Comparison of ENCODE assay signal across 8 mouse cellular contexts in the genomic region with DNA sequence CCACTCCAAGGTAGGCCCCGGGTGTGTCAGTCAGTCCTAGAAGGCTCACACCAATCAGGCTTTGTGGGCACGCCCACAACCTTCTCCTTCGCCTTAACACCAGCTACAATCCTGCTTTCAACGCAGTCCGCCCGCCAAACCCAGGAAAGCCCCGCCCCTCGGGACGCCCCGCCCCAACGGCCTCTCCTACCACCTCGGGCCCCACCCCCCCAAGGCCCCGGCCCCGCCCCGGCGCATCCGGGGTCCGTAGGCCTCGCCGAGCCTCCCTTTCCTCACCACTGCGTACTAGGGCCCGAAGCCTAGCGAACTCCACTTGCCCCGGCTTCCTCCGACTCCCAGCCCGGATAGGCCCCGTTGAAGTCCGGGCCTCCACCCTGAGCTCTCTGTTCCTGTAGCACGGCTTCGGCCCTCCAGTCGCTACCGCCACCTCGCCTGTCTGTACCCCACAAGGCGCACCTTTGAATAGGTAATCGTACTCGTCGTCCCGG. TPM values are rescaled to one million over a fixed set of nuclear protein-coding genes. Genes with fewer than 3 reads are reported as not detected.
DNase-seq lines count a peak whose midpoint lies in the region; ATAC-seq and TF ChIP-seq lines count a peak whose summit lies in the region.

No protein-coding gene starts in this region.

- peak overlapping the region; percentile 77 for H3K4me2 ChIP-seq in kidney, embryonic 15.5 days
- peak overlapping the region; percentile 59 for H3K4me2 ChIP-seq in limb, embryonic 15.5 days
- H3K4me2 ChIP-seq in midbrain, postnatal 0 days (ENCODE audit: low read depth, low read length, poor library complexity, severe bottlenecking): peak overlapping the region; percentile 53

- no peak for TF ChIP-seq POLR2A in bone marrow macrophage, adult 2 months (IDR thresholded peaks at IDR 0.05; ENCODE audit: borderline replicate concordance, low read depth, low read length)
- TF ChIP-seq POLR2A in embryonic fibroblast, embryonic 13.5 days (IDR thresholded peaks at IDR 0.05; ENCODE audit: low read depth, low read length): peak; percentile 63; the same call in 1 of the 2 replicates

- H3K36me3 ChIP-seq in heart, embryonic 10.5 days: peaks cover 11% of the 10 kb centered on the region
- peaks cover 7% of the 10 kb centered on the region; the same call in 1 of the 2 replicates for H3K36me3 ChIP-seq in kidney, embryonic 15.5 days
- H3K36me3 ChIP-seq in limb, embryonic 15.5 days: peaks cover 8% of the 10 kb centered on the region; the same call in 1 of the 2 replicates
- H3K36me3 ChIP-seq in midbrain, postnatal 0 days (ENCODE audit: insufficient read depth, low read length): no peaks in the 10 kb centered on the region

- no peak for TF ChIP-seq CTCF in bone marrow macrophage, adult 2 months (IDR thresholded peaks at IDR 0.05; ENCODE audit: low read depth, low read length)
- TF ChIP-seq CTCF in embryonic fibroblast, embryonic 13.5 days (IDR thresholded peaks at IDR 0.05; ENCODE audit: borderline replicate concordance, insufficient read depth, low read length): no peak
- TF ChIP-seq CTCF in midbrain, postnatal 0 days (IDR thresholded peaks at IDR 0.05): no peak

- DNase-seq in B cell, adult 2 months: peak; percentile 90
- peak; percentile 98 for DNase-seq in heart, embryonic 10.5 days (ENCODE audit: low spot score)
- peak; percentile 81 for DNase-seq in midbrain, postnatal 0 days (ENCODE audit: low spot score)
- peak; percentile 99 for DNase-seq in spleen, postnatal 10 days (ENCODE audit: low spot score in 2 of 2)

- ATAC-seq in kidney, embryonic 15.5 days (replicated peaks; ENCODE audit: low FRiP score): peak; percentile 87
- peak; percentile 85 for ATAC-seq in limb, embryonic 15.5 days (ENCODE audit: insufficient number of reproducible peaks, low FRiP score, low TSS enrichment, low read depth)
- ATAC-seq in midbrain, postnatal 0 days (ENCODE audit: low FRiP score): peak; percentile 76

- WGBS in heart, embryonic 10.5 days: under 1% methylated on average over 37 of the region's 38 CpGs
- under 1% methylated on average over 38 of the region's 38 CpGs for WGBS in kidney, embryonic 15.5 days
- WGBS in limb, embryonic 15.5 days: under 1% methylated on average over 38 of the region's 38 CpGs
- WGBS in midbrain, postnatal 0 days: 1% methylated on average over 31 of the region's 38 CpGs

- peak overlapping the region; percentile 89 for H3K9ac ChIP-seq in kidney, embryonic 15.5 days
- H3K9ac ChIP-seq in limb, embryonic 15.5 days: peak overlapping the region; percentile 92
- H3K9ac ChIP-seq in midbrain, postnatal 0 days (replicated peaks; ENCODE audit: low read length, poor library complexity, severe bottlenecking): peak overlapping the region; percentile 98

- H3K27ac ChIP-seq in bone marrow macrophage, adult 2 months (ENCODE audit: insufficient read depth, low read depth, low read length): peak overlapping the region; percentile 99
- peak overlapping the region; percentile 97 for H3K27ac ChIP-seq in embryonic fibroblast, embryonic 13.5 days (ENCODE audit: insufficient read depth, low read length)
- peak overlapping the region; percentile 97 for H3K27ac ChIP-seq in heart, embryonic 10.5 days
- peak overlapping the region; percentile 98 for H3K27ac ChIP-seq in kidney, embryonic 15.5 days
- peak overlapping the region; percentile 100 for H3K27ac ChIP-seq in limb, embryonic 15.5 days
- H3K27ac ChIP-seq in midbrain, postnatal 0 days (ENCODE audit: low read depth, low read length): peak overlapping the region; percentile 100

- peaks cover 28% of the 10 kb centered on the region for H3K4me1 ChIP-seq in bone marrow macrophage, adult 2 months (ENCODE audit: control insufficient read depth, insufficient read depth, low read length)
- 0 out of 2 replicates have a peak, but pooled peaks cover 3% of the 10 kb centered on the region for H3K4me1 ChIP-seq in embryonic fibroblast, embryonic 13.5 days (ENCODE audit: control insufficient read depth, insufficient read depth, low read length)
- peaks cover 41% of the 10 kb centered on the region for H3K4me1 ChIP-seq in heart, embryonic 10.5 days
- peaks cover 46% of the 10 kb centered on the region for H3K4me1 ChIP-seq in kidney, embryonic 15.5 days
- H3K4me1 ChIP-seq in limb, embryonic 15.5 days: peaks cover 43% of the 10 kb centered on the region
- peaks cover 25% of the 10 kb centered on the region for H3K4me1 ChIP-seq in midbrain, postnatal 0 days (ENCODE audit: insufficient read depth, low read length)

- no peaks in the 10 kb centered on the region for H3K9me3 ChIP-seq in heart, embryonic 10.5 days
- H3K9me3 ChIP-seq in kidney, embryonic 15.5 days (replicated peaks): no peaks in the 10 kb centered on the region
- no peaks in the 10 kb centered on the region for H3K9me3 ChIP-seq in limb, embryonic 15.5 days
- no peaks in the 10 kb centered on the region for H3K9me3 ChIP-seq in midbrain, postnatal 0 days (ENCODE audit: low read length)

- H3K4me3 ChIP-seq in bone marrow macrophage, adult 2 months (ENCODE audit: insufficient read depth, low read length): peak overlapping the region; percentile 90
- peak overlapping the region; percentile 72 for H3K4me3 ChIP-seq in embryonic fibroblast, embryonic 13.5 days (ENCODE audit: insufficient read depth, low read length)
- peak overlapping the region; percentile 77 for H3K4me3 ChIP-seq in heart, embryonic 10.5 days
- H3K4me3 ChIP-seq in kidney, embryonic 15.5 days (replicated peaks): peak overlapping the region; percentile 60
- H3K4me3 ChIP-seq in limb, embryonic 15.5 days: peak overlapping the region; percentile 78
- H3K4me3 ChIP-seq in midbrain, postnatal 0 days (ENCODE audit: low read depth, low read length): peak overlapping the region; percentile 85

- H3K27me3 ChIP-seq in heart, embryonic 10.5 days (ENCODE audit: insufficient read depth, poor library complexity, severe bottlenecking): no peaks in the 10 kb centered on the region
- no peaks in the 10 kb centered on the region for H3K27me3 ChIP-seq in kidney, embryonic 15.5 days
- H3K27me3 ChIP-seq in limb, embryonic 15.5 days: no peaks in the 10 kb centered on the region
- no peaks in the 10 kb centered on the region for H3K27me3 ChIP-seq in midbrain, postnatal 0 days (ENCODE audit: insufficient read depth, low read length)

RNA-seq across cellular contexts. Expression of gene Rab11b, which starts 0.5 kb away (rescaled TPM):
- polyA plus RNA-seq in bone marrow macrophage, adult 2 months (2012; ENCODE audit: insufficient read depth, insufficient read length, missing spikeins): 128 TPM in 2 replicates
- 78.2 and 87.3 TPM in 2 replicates for polyA plus RNA-seq in embryonic fibroblast, embryonic 13.5 days (2011; ENCODE audit: insufficient read length, low read depth, missing spikeins)
- 316 and 329 TPM in 2 replicates for polyA plus RNA-seq in heart, embryonic 10.5 days (2016; fragmentation: Nextera tagmentation; extraction: Ambion mirVana)
- polyA plus RNA-seq in kidney, embryonic 15.5 days (2015; fragmentation: Nextera tagmentation; extraction: Ambion mirVana): 275 and 342 TPM in 2 replicates
- polyA plus RNA-seq in limb, embryonic 15.5 days (2015; fragmentation: Nextera tagmentation; extraction: Ambion mirVana): 257 and 267 TPM in 2 replicates
- 120 and 158 TPM in 2 replicates for total RNA-seq in midbrain, postnatal 0 days (2014; rRNA removed)
- polyA plus RNA-seq in midbrain, postnatal 0 days (2015; fragmentation: Nextera tagmentation; extraction: Ambion mirVana): 607 and 619 TPM in 2 replicates

RNA-seq across cellular contexts. Expression of gene Angptl4, which starts 21.8 kb away (rescaled TPM):
- 8.4 and 11.0 TPM in 2 replicates for polyA plus RNA-seq in bone marrow macrophage, adult 2 months (2012; ENCODE audit: insufficient read depth, insufficient read length, missing spikeins)
- 9.1 and 11.7 TPM in 2 replicates for polyA plus RNA-seq in embryonic fibroblast, embryonic 13.5 days (2011; ENCODE audit: insufficient read length, low read depth, missing spikeins)
- 7.4 and 19.8 TPM in 2 replicates for polyA plus RNA-seq in heart, embryonic 10.5 days (2016; fragmentation: Nextera tagmentation; extraction: Ambion mirVana)
- polyA plus RNA-seq in kidney, embryonic 15.5 days (2015; fragmentation: Nextera tagmentation; extraction: Ambion mirVana): 21.5 and 27.9 TPM in 2 replicates
- 53.1 and 62.9 TPM in 2 replicates for polyA plus RNA-seq in limb, embryonic 15.5 days (2015; fragmentation: Nextera tagmentation; extraction: Ambion mirVana)
- total RNA-seq in midbrain, postnatal 0 days (2014; rRNA removed): 21.4 and 22.5 TPM in 2 replicates
- 27.5 and 33.5 TPM in 2 replicates for polyA plus RNA-seq in midbrain, postnatal 0 days (2015; fragmentation: Nextera tagmentation; extraction: Ambion mirVana)

RNA-seq across cellular contexts. Expression of gene March2, which starts 41.3 kb away (rescaled TPM):
- 61.3 and 62.9 TPM in 2 replicates for polyA plus RNA-seq in bone marrow macrophage, adult 2 months (2012; ENCODE audit: insufficient read depth, insufficient read length, missing spikeins)
- polyA plus RNA-seq in embryonic fibroblast, embryonic 13.5 days (2011; ENCODE audit: insufficient read length, low read depth, missing spikeins): 28.8 and 30.4 TPM in 2 replicates
- polyA plus RNA-seq in heart, embryonic 10.5 days (2016; fragmentation: Nextera tagmentation; extraction: Ambion mirVana): 65.8 and 73.1 TPM in 2 replicates
- 50.9 and 57.5 TPM in 2 replicates for polyA plus RNA-seq in kidney, embryonic 15.5 days (2015; fragmentation: Nextera tagmentation; extraction: Ambion mirVana)
- polyA plus RNA-seq in limb, embryonic 15.5 days (2015; fragmentation: Nextera tagmentation; extraction: Ambion mirVana): 62.6 and 65.6 TPM in 2 replicates
- total RNA-seq in midbrain, postnatal 0 days (2014; rRNA removed): 90.1 and 100 TPM in 2 replicates
- 65.2 and 65.9 TPM in 2 replicates for polyA plus RNA-seq in midbrain, postnatal 0 days (2015; fragmentation: Nextera tagmentation; extraction: Ambion mirVana)

RNA-seq across cellular contexts. Expression of gene Kank3, which starts 50.5 kb away (rescaled TPM):
- 27.5 and 33.3 TPM in 2 replicates for polyA plus RNA-seq in bone marrow macrophage, adult 2 months (2012; ENCODE audit: insufficient read depth, insufficient read length, missing spikeins)
- polyA plus RNA-seq in embryonic fibroblast, embryonic 13.5 days (2011; ENCODE audit: insufficient read length, low read depth, missing spikeins): 5.6 and 6.1 TPM in 2 replicates
- polyA plus RNA-seq in heart, embryonic 10.5 days (2016; fragmentation: Nextera tagmentation; extraction: Ambion mirVana): 37.1 and 47.9 TPM in 2 replicates
- polyA plus RNA-seq in kidney, embryonic 15.5 days (2015; fragmentation: Nextera tagmentation; extraction: Ambion mirVana): 46.5 and 53.4 TPM in 2 replicates
- polyA plus RNA-seq in limb, embryonic 15.5 days (2015; fragmentation: Nextera tagmentation; extraction: Ambion mirVana): 29.4 and 32.3 TPM in 2 replicates
- 19.8 and 38.4 TPM in 2 replicates for total RNA-seq in midbrain, postnatal 0 days (2014; rRNA removed)
- 46.2 and 50.0 TPM in 2 replicates for polyA plus RNA-seq in midbrain, postnatal 0 days (2015; fragmentation: Nextera tagmentation; extraction: Ambion mirVana)

Comparison
In these comparisons a context has a peak if more than half of its experiments do, and no peak if none do; other contexts are left out.
1. Peak in every context shown above with its lines: DNase-seq, ATAC-seq, H3K4me3 ChIP-seq and H3K27ac ChIP-seq.